Mouse (Mus musculus) limb, embryonic 14.5 days (tissue): ENCODE results near the gene Mroh9. TPM values are rescaled to one million over a fixed set of nuclear protein-coding genes. Genes with fewer than 3 reads are reported as not detected.

Experiments
- ATAC-seq: fragments of 200-750 bp; cut with Nextera tagmentation; 2 replicates; pipeline ENCODE4 v1.8.0; 2017; ENCODE audit warnings: low read depth, moderate number of reproducible peaks, moderate TSS enrichment; ENCODE audit not compliant: low FRiP score
- DNase-seq: peaks from one replicate; pipeline ENCODE4 v3.0.0-alpha.2; 2015; ENCODE audit warnings: low spot score
- H3K27ac ChIP-seq: fragments of 300-500 bp; sonication (generic); replicated peaks from 2 replicates; pipeline ENCODE4 v1.5.1; 2014; ENCODE audit warnings: low read depth, mild to moderate bottlenecking, low read length, moderate library complexity, mixed read lengths
- H3K27me3 ChIP-seq: fragments of 300-500 bp; sonication (generic); 2 replicates; pipeline ENCODE4 v1.6.1; 2014; ENCODE audit warnings: low read length, mixed read lengths; ENCODE audit not compliant: control insufficient read depth, insufficient read depth
- H3K36me3 ChIP-seq: fragments of 300-500 bp; sonication (generic); 2 replicates; pipeline ENCODE4 v1.6.1; 2014; ENCODE audit warnings: mild to moderate bottlenecking, low read length, moderate library complexity, mixed read lengths; ENCODE audit not compliant: control insufficient read depth, insufficient read depth
- H3K4me1 ChIP-seq: fragments of 300-500 bp; sonication (generic); 2 replicates; pipeline ENCODE4 v1.6.1; 2014; ENCODE audit warnings: antibody characterized with exemption, low read length, mixed read lengths; ENCODE audit not compliant: control insufficient read depth, insufficient read depth
- H3K4me2 ChIP-seq: fragments of 300-500 bp; sonication (generic); replicated peaks from 2 replicates; pipeline ENCODE4 v1.6.1; 2014; ENCODE audit warnings: low read depth, mild to moderate bottlenecking, low read length, moderate library complexity; ENCODE audit not compliant: severe bottlenecking
- H3K4me3 ChIP-seq: fragments of 300-500 bp; sonication (generic); replicated peaks from 2 replicates; pipeline ENCODE4 v1.5.1; 2014; ENCODE audit warnings: low read length
- H3K9ac ChIP-seq: fragments of 300-500 bp; sonication (generic); 2 replicates; pipeline ENCODE4 v1.6.1; 2014; ENCODE audit warnings: mild to moderate bottlenecking, low read depth, low read length, moderate library complexity; ENCODE audit not compliant: severe bottlenecking
- H3K9me3 ChIP-seq: fragments of 300-500 bp; sonication (generic); 2 replicates; pipeline ENCODE4 v1.6.1; 2016; ENCODE audit warnings: low read length; ENCODE audit not compliant: control insufficient read depth
- POLR2A ChIP-seq: fragments of 200-500 bp; IDR thresholded peaks from 2 replicates; pipeline ENCODE4 v1.8.0; 2012; ENCODE audit warnings: inconsistent platforms, mild to moderate bottlenecking, moderate library complexity, borderline replicate concordance; ENCODE audit not compliant: insufficient read depth, insufficient read length; ENCODE audit errors: extremely low read depth
- WGBS: fragments of 180-500 bp; shearing (Covaris S2); extraction: QIAGEN DNeasy Blood & Tissue Kit; methylation state at CpG from one replicate; pipeline ENCODE4 v1.1.7; 2014; 5-methylcytosine and 5-hydroxymethylcytosine counted together
- polyA plus RNA-seq, 2 experiments: library from polyadenylated mRNA; depleted of rRNA in 1 of 2; stranded (reverse) in 1 of 2; unstranded in 1 of 2; fragments of >200 nt; fragmentation: Nextera tagmentation in 1 of 2; extraction: Ambion mirVana in 1 of 2; gene quantifications; 2 replicates each; pipeline versions ENCODE4 v1.2.1 to v1.2.3; 2012 to 2014

Mroh9 gene
- polyA plus RNA-seq, 2 experiments, result 0.06 TPM; not detected in 1

DNA sequence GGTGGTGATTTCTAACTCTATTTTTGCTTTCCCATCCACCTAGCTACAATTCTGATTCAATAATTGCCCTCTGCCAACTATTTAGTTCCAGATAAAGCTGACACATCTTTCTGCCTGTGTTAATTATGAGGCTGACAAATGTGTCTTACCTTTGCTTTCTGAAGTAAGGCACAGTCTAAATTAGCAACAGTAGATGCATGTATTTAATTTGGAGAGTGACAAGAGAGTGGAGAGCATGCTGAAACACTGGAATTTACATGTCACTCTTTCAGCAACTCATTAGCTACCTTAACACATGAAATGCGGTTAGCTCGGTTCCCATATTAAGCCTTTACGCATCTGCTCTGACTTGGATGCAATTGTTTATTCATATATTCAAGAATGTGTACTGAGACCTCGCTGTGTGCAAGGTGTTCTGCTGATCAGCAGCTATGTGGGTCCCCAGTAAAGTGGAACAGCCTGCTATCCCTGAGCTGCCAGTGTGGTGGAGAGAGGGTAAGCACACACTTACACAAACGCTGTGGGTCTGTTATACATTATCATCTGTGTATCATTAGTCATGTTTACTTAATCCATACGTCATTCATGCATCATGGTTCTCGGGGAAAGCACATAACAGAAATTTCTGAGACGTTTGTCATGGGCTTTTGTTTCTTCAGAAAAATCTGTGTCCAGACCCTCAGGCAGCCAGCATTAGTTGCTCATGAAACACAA, 28.1 kb upstream of the Mroh9 start:
- TF ChIP-seq POLR2A, result no peak
- Histone ChIP-seq H3K4me3 (no peak overlapping the region), H3K27ac (no peak overlapping the region), H3K9me3 (no peaks in the 10 kb centered on the region), H3K36me3 (no peaks in the 10 kb centered on the region), H3K27me3 (no peaks in the 10 kb centered on the region), H3K4me1 (no peaks in the 10 kb centered on the region), H3K9ac (no peak overlapping the region), H3K4me2 (no peak overlapping the region)
- whole genome bisulfite sequencing, result 55% methylated on average over 8 of the region's 8 CpGs
- no peak for ATAC-seq
- no peak for DNase-seq

DNA sequence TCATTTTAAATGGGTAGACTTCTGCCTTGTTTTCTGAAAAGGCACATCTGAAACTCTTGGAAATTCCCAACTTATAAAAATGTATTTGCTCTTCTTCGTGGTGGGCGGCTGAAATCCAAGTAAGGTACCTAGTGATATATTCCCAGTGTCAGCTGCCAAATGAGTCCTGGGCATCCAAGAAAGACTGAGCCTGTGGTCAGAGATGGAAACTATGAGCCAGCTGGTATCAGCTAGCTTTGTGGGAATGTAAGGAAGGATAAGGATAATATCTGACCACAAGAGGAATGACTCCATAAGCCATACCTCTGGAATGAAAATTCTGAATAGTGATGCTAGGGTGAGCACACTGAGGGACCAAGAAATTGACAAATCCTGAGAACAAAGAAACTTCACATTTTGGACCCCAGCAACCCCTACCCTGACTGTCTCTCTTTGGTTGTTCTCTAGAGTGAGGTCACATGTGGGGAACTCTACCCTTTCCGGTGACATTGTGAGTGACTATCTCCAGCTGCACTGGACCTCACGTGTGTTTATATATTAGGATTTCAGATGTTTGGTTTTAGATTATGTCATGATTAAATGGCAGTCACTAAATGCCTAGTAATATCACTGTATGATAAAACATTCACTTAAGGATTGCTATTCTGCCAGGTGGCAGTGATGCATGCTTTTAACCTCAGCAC, 27.2 kb upstream of the Mroh9 start:
- Histone ChIP-seq H3K9me3 (no peaks in the 10 kb centered on the region), H3K27me3 (no peaks in the 10 kb centered on the region), H3K9ac (no peak overlapping the region), H3K27ac (no peak overlapping the region), H3K36me3 (no peaks in the 10 kb centered on the region), H3K4me3 (no peak overlapping the region), H3K4me2 (no peak overlapping the region), H3K4me1 (no peaks in the 10 kb centered on the region)
- ATAC-seq, result no peak
- WGBS, result 87% methylated on average over 4 of the region's 4 CpGs
- no peak for DNase-seq
- no peak for TF ChIP-seq POLR2A

DNA sequence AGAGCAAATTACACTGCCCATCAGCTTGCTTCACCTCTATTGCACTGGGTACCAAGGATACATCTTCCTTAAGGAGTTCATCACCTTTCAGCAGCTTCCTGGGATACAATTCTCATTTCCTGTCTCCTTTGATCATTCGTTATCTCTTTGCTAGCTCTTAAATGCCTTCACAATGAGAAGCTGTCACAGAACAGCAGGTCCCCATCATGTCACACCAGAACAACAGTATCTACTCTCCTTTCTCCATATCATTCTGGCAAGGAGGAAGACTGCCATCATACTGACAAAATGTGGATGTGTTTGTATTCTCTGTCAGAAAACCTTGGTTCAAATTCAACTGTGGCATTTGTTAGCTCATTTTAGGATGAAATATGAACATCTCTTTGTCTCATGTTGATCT, 19.5 kb upstream of the Mroh9 start:
- Histone ChIP-seq H3K4me2 (no peak overlapping the region), H3K4me1 (no peaks in the 10 kb centered on the region), H3K27ac (no peak overlapping the region), H3K9ac (no peak overlapping the region), H3K9me3 (no peaks in the 10 kb centered on the region), H3K27me3 (no peaks in the 10 kb centered on the region), H3K36me3 (no peaks in the 10 kb centered on the region), H3K4me3 (no peak overlapping the region)
- WGBS, result 33% methylated on average over 1 of the region's 1 CpGs
- no peak for TF ChIP-seq POLR2A
- ATAC-seq (no peak), DNase-seq (no peak)

DNA sequence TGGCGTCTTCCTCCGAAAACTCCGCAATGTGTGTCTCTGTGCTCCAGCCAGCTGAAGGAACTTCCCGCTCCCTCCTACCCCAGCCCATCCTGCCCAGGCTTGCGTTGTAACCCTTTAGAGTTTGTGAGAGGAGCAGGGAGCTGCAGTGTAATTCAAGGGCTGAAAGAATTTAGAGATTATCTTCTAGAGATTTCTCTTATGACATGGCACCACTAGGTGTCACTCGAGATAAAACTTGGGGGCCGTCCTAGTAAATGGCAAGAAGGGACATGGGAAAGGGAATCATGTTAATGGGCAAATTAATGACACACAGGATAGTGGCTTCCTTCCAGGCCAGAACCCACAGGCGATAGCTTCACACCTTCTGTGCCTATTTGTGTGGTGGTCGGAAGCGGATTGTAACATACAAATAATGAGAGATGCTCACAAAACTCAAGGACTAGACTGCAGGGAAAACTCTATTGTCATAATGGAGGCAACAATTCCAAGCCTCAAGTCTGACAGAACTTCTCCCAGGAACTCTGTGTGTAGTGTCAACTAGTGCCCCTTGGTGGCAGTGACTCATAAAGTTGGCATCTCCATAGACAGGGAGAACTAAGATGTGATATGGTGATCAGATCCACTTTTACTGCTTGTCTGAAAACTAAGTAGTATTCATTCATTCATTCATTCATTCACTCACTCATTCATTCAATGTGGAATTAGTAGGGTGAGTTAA, 6.1 kb upstream of the Mroh9 start:
- Histone ChIP-seq H3K9ac (no peak overlapping the region), H3K4me2 (no peak overlapping the region), H3K27me3 (no peaks in the 10 kb centered on the region), H3K9me3 (no peaks in the 10 kb centered on the region), H3K4me1 (0 out of 2 replicates have a peak, but pooled peaks cover 2% of the 10 kb centered on the region), H3K27ac (no peak overlapping the region), H3K4me3 (no peak overlapping the region), H3K36me3 (no peaks in the 10 kb centered on the region)
- DNase-seq (peak; percentile 61), ATAC-seq (no peak)
- WGBS, result 48% methylated on average over 10 of the region's 10 CpGs
- TF ChIP-seq POLR2A, result no peak

DNA sequence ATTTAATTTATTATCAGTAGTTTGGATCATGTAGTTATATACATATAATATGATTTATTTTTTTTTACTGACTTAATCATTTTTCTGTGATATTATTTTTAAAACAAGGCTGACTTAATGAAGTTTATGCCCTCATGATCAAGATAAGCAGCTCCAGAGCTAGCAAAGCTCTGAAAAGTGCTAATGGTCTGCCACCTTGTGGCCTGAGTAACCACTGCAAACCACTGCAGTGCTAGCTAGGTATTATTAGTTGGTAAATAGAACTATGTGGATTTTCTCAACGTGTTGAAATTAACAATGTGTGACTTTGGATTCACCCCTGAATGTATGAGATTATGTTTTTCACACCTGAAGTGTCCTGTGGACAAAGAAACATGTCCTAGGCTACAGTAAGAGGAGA, 15.0 kb downstream of the Mroh9 start:
- 2% methylated on average over 1 of the region's 1 CpGs for WGBS
- TF ChIP-seq POLR2A, result 0 out of 2 replicates have a peak, but pooled peaks have one; percentile 13
- DNase-seq, result peak; percentile 80
- Histone ChIP-seq H3K4me1 (no peaks in the 10 kb centered on the region), H3K9me3 (no peaks in the 10 kb centered on the region), H3K9ac (no peak overlapping the region), H3K36me3 (no peaks in the 10 kb centered on the region), H3K4me2 (no peak overlapping the region), H3K27me3 (no peaks in the 10 kb centered on the region), H3K27ac (no peak overlapping the region), H3K4me3 (no peak overlapping the region)
- peak; percentile 65; the same call in 1 of the 2 replicates for ATAC-seq
